Mouse (Mus musculus) small intestine, adult 2 months (tissue): ENCODE results near the gene C1ql3. TPM values are rescaled to one million over a fixed set of nuclear protein-coding genes. Genes with fewer than 3 reads are reported as not detected.
A peak's percentile ranks its signal among the peaks of the same experiment; 100 is the strongest.

ENCODE experiments used
- H3K27ac ChIP-seq: fragments of 200-500 bp; 2 replicates; pipeline ENCODE4 v1.5.1; 2012; ENCODE audit warnings: low read depth, low read length, control low read depth, inconsistent platforms; ENCODE audit not compliant: insufficient read depth
- H3K27me3 ChIP-seq: fragments of 200-500 bp; 2 replicates; pipeline ENCODE4 v1.6.1; 2012; ENCODE audit warnings: mild to moderate bottlenecking, moderate library complexity, low read length, inconsistent platforms; ENCODE audit not compliant: control insufficient read depth, insufficient read depth
- H3K36me3 ChIP-seq: fragments of 200-500 bp; 2 replicates; pipeline ENCODE4 v1.6.1; 2012; ENCODE audit warnings: mild to moderate bottlenecking, low read length, control low read depth, inconsistent platforms; ENCODE audit not compliant: control insufficient read depth, insufficient read depth
- H3K4me1 ChIP-seq: fragments of 200-500 bp; 2 replicates; pipeline ENCODE4 v1.6.1; 2012; ENCODE audit warnings: low read length, inconsistent platforms, mixed read lengths; ENCODE audit not compliant: control insufficient read depth, insufficient read depth, insufficient read length
- H3K4me3 ChIP-seq: fragments of 200-500 bp; 2 replicates; pipeline ENCODE4 v1.5.1; 2012; ENCODE audit warnings: low read depth, mild to moderate bottlenecking, control low read depth, inconsistent platforms, low read length, moderate library complexity
- CTCF ChIP-seq: fragments of 200-500 bp; IDR thresholded peaks from 2 replicates; pipeline ENCODE4 v1.5.1; 2012; ENCODE audit warnings: low read depth, mild to moderate bottlenecking, control low read depth, inconsistent platforms, low read length, moderate library complexity, mixed read lengths; ENCODE audit not compliant: insufficient replicate concordance, insufficient read length; ENCODE audit errors: extremely low read depth
- POLR2A ChIP-seq: fragments of 200-500 bp; IDR thresholded peaks from 2 replicates; pipeline ENCODE4 v1.6.1; 2012; ENCODE audit warnings: low read depth, mild to moderate bottlenecking, control low read depth, inconsistent platforms, low read length, moderate library complexity
- WGBS: fragments of 180-500 bp; shearing (Covaris S2); methylation state at CpG from one replicate; pipeline ENCODE4 v1.1.7; 2018; 5-methylcytosine and 5-hydroxymethylcytosine counted together
- polyA plus RNA-seq: library from polyadenylated mRNA; depleted of rRNA; stranded (reverse); fragments of >200 nt; gene quantifications from 2 replicates; pipeline ENCODE4 v1.2.3, GENCODE M21; 2012

The C1ql3 gene
- polyA plus RNA-seq, 1 experiment, result 0.08 TPM

DNA sequence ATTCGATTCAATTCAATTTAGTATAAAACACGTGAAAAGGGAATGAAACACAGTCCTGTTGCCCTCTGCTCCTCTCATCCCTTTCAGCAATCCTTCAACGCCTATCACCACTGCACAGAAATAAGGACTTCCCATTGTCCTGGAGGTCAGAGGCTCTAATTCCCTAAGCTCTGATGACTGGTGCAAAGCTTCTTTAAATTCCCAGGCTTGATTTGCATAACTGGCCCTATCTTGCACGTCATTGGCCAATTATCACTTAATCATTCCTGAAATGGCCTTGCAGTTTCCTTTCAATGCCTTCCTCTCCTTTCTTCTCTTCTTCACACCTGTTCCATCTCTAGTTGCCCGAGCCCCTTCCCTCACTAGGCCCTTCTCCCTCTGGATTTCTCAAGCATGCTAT is 6.8 kb upstream of the C1ql3 start:
- WGBS, result 42% methylated on average over 5 of the region's 5 CpGs
- H3K4me1 ChIP-seq, result no peaks in the 10 kb centered on the region
- TF ChIP-seq CTCF (no peak), POLR2A (no peak)
- no peak overlapping the region for H3K4me3 ChIP-seq
- no peaks in the 10 kb centered on the region for H3K36me3 ChIP-seq
- no peak overlapping the region for H3K27ac ChIP-seq
- no peaks in the 10 kb centered on the region; the same call in 1 of the 2 replicates for H3K27me3 ChIP-seq

DNA sequence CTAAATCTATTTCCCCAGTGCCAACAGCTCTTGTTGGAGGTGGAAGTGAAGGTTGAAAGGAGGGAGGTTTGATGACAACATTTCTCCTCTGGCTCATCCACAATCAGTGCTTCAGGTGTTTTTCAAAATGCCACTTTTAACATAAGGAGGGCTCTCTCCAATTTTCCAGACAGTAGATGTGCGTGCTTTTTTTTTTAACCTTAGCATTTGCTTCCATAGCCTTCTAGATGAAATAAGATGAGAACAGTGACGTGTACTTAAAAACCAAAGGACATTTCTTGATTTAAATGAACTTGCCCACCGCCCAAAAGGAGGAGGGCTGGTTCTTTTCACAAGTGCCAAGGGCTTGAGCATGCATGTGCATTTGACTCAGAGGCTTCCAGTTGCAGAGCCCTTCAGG is 367 bp upstream of the C1ql3 start:
- H3K36me3 ChIP-seq, result no peaks in the 10 kb centered on the region
- TF ChIP-seq POLR2A (no peak), CTCF (no peak)
- H3K4me1 ChIP-seq, result peaks cover 4% of the 10 kb centered on the region; the same call in 1 of the 2 replicates
- H3K4me3 ChIP-seq, result no peak overlapping the region
- H3K27ac ChIP-seq, result no peak overlapping the region
- WGBS, result 65% methylated on average over 3 of the region's 3 CpGs
- H3K27me3 ChIP-seq, result peaks cover 29% of the 10 kb centered on the region

DNA sequence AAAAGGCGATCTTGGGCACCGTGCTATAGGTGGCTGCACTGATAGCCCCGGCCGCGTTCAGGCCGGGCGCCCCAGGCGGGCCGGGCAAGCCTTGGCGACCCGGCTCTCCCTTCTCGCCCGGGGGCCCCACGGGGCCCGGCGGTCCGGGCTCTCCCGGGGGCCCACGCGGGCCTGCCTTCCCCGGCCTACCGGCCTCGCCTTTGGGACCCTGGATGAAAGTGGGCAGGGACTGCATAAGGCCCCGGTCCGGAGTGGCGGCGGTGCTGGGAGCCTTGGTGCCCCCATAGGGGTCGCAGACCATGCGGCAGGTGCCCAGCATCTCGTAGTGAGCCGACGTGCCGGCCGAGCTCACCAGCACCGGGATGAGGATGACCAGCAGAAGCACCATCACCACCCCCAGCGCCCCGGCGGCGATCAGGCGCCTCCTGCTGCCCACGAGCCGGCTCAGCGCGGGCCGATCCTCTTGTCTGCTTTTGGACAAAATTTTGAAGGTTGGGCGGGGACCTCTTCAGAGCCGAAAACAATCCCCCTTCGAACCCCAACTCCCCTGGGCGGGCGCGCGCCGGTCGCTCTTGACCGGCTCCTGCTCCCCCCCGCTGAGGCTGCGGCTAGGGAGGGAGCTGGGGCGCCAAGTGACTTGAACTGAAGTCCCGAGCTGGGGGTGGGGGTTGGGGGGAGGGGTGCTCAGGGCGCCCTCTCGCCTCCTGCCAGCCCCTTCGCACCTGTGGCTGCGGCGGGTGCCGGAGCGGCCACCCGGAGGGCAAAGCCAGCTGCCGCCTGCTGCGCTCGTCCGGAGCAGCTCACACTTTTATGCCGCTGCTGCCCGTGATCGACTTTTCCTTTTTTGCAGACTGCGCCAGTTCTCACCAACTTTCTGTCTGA is 905 bp downstream of the C1ql3 start:
- H3K4me3 ChIP-seq, result peak overlapping the region; percentile 49
- WGBS, result 2% methylated on average over 74 of the region's 75 CpGs

DNA sequence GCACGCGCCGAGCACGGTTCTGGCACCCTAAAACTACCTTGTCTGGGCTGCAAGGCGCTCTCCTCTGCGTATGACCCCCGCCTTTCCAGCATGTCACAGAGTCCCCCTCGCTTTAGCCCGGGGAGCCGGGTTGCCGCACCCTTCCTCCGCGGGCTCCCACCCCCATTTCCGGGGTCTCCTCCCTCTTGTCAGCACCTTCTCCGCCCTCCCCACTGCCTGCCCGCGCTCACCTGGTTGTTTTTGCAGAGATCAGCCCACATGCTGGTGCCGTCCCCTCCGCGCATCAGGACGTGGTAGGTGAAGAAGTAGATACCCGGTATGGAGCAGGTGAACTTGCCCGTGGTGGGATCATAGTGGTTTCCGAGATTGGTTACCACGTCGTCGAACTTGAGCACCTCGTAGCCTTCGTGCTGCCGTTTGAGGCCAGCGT is 1.6 kb downstream of the C1ql3 start:
- no peaks in the 10 kb centered on the region for H3K36me3 ChIP-seq
- H3K27ac ChIP-seq, result no peak overlapping the region
- H3K27me3 ChIP-seq, result peaks cover 29% of the 10 kb centered on the region
- TF ChIP-seq POLR2A (no peak), CTCF (no peak)
- H3K4me1 ChIP-seq, result peaks cover 4% of the 10 kb centered on the region; the same call in 1 of the 2 replicates
- peak overlapping the region; percentile 49 for H3K4me3 ChIP-seq
- WGBS, result 12% methylated on average over 31 of the region's 31 CpGs

More for the DNA sequence above, 905 bp downstream of the C1ql3 start:
- Histone ChIP-seq H3K4me1 (peaks cover 4% of the 10 kb centered on the region; the same call in 1 of the 2 replicates), H3K36me3 (no peaks in the 10 kb centered on the region), H3K27me3 (peaks cover 29% of the 10 kb centered on the region), H3K27ac (no peak overlapping the region)
- TF ChIP-seq CTCF, result 0 out of 2 replicates have a peak, but pooled peaks have one; percentile 6
- TF ChIP-seq POLR2A, result no peak

DNA sequence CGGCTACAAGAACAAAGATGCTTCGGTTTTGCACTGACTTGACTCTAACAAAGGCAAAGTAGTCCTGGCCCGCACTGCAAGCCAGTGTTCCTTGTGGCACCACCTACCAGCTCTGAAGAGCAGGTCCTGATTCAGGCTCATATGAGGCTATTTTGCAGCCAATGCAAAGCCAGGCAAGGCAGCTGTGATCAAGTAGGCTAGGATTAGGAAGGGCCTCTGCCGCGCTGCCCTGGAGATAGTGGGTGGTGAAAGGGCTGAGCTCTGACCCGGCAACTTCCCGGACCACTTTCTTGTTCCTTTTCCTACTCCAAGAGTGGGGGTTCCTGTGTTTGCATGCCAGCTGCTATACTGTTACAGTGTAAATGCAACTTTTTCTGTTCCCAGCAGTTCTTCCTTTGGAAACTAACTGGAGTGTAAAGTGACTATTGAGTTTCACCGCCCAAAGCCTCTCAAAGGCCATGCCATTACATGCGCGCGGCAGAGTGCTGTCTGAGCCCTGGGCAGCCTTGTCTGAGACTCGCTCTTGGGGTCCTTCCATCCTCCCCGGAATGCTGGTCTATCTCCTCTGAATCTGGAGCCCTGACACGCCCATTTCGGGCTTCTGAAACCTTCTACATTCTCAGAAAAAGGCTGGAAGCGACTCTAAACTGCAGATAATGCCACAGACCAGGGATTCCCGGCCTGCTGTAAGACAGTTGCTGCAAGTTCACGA is 2.2 kb downstream of the C1ql3 start:
- Histone ChIP-seq H3K4me1 (peaks cover 4% of the 10 kb centered on the region; the same call in 1 of the 2 replicates), H3K27me3 (peaks cover 29% of the 10 kb centered on the region), H3K4me3 (peak overlapping the region; percentile 49; the same call in 1 of the 2 replicates), H3K36me3 (no peaks in the 10 kb centered on the region), H3K27ac (no peak overlapping the region)
- WGBS, result 38% methylated on average over 18 of the region's 18 CpGs
- TF ChIP-seq CTCF (no peak), POLR2A (no peak)

DNA sequence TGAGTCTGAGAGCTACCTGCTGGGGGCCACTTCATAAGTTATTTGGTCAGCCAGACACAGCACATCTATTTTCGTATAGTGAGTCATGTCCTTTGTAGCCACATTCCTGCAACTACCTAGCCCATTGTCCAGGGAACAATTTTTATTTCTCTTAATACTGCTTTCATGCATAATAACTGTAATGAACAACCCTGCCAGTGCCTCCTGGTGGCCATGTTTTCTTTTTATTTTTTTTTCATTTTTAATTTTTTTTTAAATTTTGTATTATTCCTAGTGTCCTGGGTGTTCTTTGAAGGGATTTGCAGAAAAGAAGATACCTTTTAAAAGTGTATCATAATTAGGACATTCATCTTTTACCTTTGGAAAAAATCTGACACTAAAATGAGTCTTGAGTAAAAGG is 3.2 kb downstream of the C1ql3 start:
- 86% methylated on average over 1 of the region's 1 CpGs for WGBS

DNA sequence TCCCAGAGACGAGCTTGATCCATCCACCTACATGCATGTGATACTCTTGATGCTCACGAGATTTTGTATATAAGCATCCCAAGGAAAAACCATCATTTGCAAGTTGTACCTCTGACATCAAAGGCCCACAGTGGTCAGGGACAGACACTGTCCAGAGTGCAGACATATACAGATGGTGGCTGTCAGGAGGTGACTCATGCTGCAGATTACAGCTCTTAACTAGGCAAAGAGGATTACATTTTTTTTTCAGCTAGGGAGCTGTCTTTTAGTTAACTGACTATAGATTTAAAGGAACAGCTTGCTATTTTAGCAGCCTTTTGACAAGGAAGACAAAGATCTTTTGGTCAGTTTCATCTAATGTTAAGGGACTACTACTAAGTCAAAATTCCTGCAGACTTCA is 11.6 kb downstream of the C1ql3 start:
- H3K27ac ChIP-seq, result no peak overlapping the region
- 85% methylated on average over 2 of the region's 2 CpGs for WGBS
- TF ChIP-seq CTCF (no peak), POLR2A (no peak)
- no peaks in the 10 kb centered on the region for H3K27me3 ChIP-seq
- no peak overlapping the region for H3K4me3 ChIP-seq
- no peaks in the 10 kb centered on the region for H3K4me1 ChIP-seq
- no peaks in the 10 kb centered on the region for H3K36me3 ChIP-seq

More for the DNA sequence above, 3.2 kb downstream of the C1ql3 start:
- H3K27ac ChIP-seq, result no peak overlapping the region
- H3K4me1 ChIP-seq, result peaks cover 4% of the 10 kb centered on the region; the same call in 1 of the 2 replicates
- no peak for TF ChIP-seq CTCF
- no peak for TF ChIP-seq POLR2A
- H3K4me3 ChIP-seq, result no peak overlapping the region
- peaks cover 29% of the 10 kb centered on the region for H3K27me3 ChIP-seq
- no peaks in the 10 kb centered on the region for H3K36me3 ChIP-seq
